Mouse (Mus musculus) heart, postnatal 0 days (tissue): Measurements from ENCODE around the gene Coro1a. TPM values are rescaled to one million over a fixed set of nuclear protein-coding genes. Genes with fewer than 3 reads are reported as not detected.
A peak's percentile ranks its signal among the peaks of the same experiment; 100 is the strongest.

Experiments
- ATAC-seq: fragments of 200-750 bp; cut with Nextera tagmentation; 2 replicates; pipeline ENCODE4 v1.8.0; 2017; ENCODE audit warnings: low read depth, moderate number of reproducible peaks, moderate library complexity; ENCODE audit not compliant: insufficient read depth
- DNase-seq: peaks from one replicate; pipeline ENCODE4 v3.0.0-alpha.2; 2016; ENCODE audit warnings: low spot score
- H3K27ac ChIP-seq: fragments of 300-500 bp; sonication (generic); 2 replicates; pipeline ENCODE4 v1.5.1; 2014; ENCODE audit warnings: low read depth, mild to moderate bottlenecking
- H3K27me3 ChIP-seq: fragments of 300-500 bp; sonication (generic); 2 replicates; pipeline ENCODE4 v1.6.1; 2014; ENCODE audit warnings: low read length, mixed read lengths; ENCODE audit not compliant: control insufficient read depth, insufficient read depth
- H3K36me3 ChIP-seq: fragments of 300-500 bp; sonication (generic); replicated peaks from 2 replicates; pipeline ENCODE4 v1.6.1; 2014; ENCODE audit warnings: low read length, mixed read lengths; ENCODE audit not compliant: control insufficient read depth, insufficient read depth
- H3K4me1 ChIP-seq: fragments of 300-500 bp; sonication (generic); 2 replicates; pipeline ENCODE4 v1.6.1; 2014; ENCODE audit warnings: antibody characterized with exemption; ENCODE audit not compliant: control insufficient read depth, insufficient read depth
- H3K4me2 ChIP-seq: fragments of 300-500 bp; sonication (generic); 2 replicates; pipeline ENCODE4 v1.6.1; 2014; ENCODE audit warnings: low read depth, mild to moderate bottlenecking, low read length, moderate library complexity
- H3K4me3 ChIP-seq: fragments of 300-500 bp; sonication (generic); 2 replicates; pipeline ENCODE4 v1.5.1; 2014; ENCODE audit warnings: low read depth, low read length
- H3K9ac ChIP-seq: fragments of 300-500 bp; sonication (generic); replicated peaks from 2 replicates; pipeline ENCODE4 v1.6.1; 2014; ENCODE audit warnings: low read depth, low read length, mixed read lengths
- H3K9me3 ChIP-seq: fragments of 300-500 bp; sonication (generic); replicated peaks from 2 replicates; pipeline ENCODE4 v1.6.1; 2016; ENCODE audit warnings: low read length; ENCODE audit not compliant: control insufficient read depth
- CTCF ChIP-seq: IDR thresholded peaks from 2 replicates; pipeline ENCODE4 v1.5.1; 2016; ENCODE audit warnings: antibody characterized with exemption, control low read depth, low read depth
- EP300 ChIP-seq: IDR thresholded peaks from 2 replicates; pipeline ENCODE4 v1.6.1; 2016; ENCODE audit warnings: antibody characterized with exemption, low read depth
- WGBS: fragments of 180-500 bp; shearing (Covaris S2); extraction: QIAGEN DNeasy Blood & Tissue Kit; methylation state at CpG from one replicate; pipeline ENCODE4 v1.1.7; 2014; 5-methylcytosine and 5-hydroxymethylcytosine counted together
- polyA plus RNA-seq: library from polyadenylated mRNA; unstranded; fragments of >200 nt; fragmentation: Nextera tagmentation; extraction: Ambion mirVana; gene quantifications from 2 replicates; pipeline ENCODE4 v1.2.1, GENCODE M21; 2015
- total RNA-seq: library from RNA; depleted of rRNA; stranded (reverse); fragments of >200 nt; gene quantifications from 2 replicates; pipeline ENCODE4 v1.2.3, GENCODE M21; 2014; ENCODE audit warnings: low replicate concordance

The Coro1a gene
- total and polyA plus RNA-seq, 2 experiments from 2014 or later: 8.5 to 14.8 TPM

DNA sequence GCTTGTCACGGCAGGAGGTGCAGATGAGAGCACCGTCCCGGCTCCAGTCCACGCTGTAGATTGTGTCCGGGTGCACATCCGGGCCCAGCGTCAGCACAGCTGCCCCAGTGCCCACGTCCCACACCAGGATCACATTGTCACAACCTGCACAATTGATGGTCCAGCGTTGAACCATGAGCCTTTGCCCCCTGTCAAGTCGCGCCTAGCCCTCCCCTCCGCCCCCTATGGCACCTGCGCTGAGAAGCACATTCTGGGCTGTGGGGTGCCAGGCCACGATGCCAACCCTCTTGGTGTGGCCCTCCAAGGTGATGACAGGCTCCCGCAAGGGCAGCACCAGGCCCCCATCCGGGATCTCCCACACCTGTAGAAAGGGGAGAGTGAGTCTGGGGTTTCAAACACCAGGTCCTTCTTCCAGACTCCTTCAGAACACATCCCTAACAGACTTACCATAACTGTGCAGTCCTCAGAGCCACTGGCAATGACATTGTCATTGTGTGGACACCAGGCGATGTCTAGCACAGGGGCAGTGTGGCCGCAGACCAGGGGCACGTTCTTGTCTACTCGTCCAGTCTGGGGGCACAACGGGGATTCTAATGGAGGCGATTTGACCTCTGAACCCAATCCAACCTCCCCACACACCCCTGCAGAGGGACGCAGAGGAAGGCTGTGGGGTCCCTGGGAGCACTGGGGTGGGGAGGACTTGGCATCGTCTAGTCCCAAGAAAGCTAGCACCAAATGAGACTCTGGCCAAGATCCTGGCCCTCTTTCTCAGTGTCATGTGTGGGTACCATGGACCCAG is 5.8 kb downstream of the Coro1a start:
- no peak for DNase-seq
- Histone ChIP-seq H3K4me2 (peak overlapping the region; percentile 42), H3K4me1 (peaks cover 12% of the 10 kb centered on the region; the same call in 1 of the 2 replicates), H3K9me3 (no peaks in the 10 kb centered on the region), H3K4me3 (peak overlapping the region; percentile 48; the same call in 1 of the 2 replicates), H3K27ac (peak overlapping the region; percentile 28; the same call in 1 of the 2 replicates), H3K27me3 (peaks cover 38% of the 10 kb centered on the region), H3K9ac (no peak overlapping the region; the same call in 1 of the 2 replicates), H3K36me3 (no peaks in the 10 kb centered on the region)
- 56% methylated on average over 24 of the region's 24 CpGs for WGBS
- no peak for ATAC-seq
- TF ChIP-seq CTCF (no peak), EP300 (no peak)

DNA sequence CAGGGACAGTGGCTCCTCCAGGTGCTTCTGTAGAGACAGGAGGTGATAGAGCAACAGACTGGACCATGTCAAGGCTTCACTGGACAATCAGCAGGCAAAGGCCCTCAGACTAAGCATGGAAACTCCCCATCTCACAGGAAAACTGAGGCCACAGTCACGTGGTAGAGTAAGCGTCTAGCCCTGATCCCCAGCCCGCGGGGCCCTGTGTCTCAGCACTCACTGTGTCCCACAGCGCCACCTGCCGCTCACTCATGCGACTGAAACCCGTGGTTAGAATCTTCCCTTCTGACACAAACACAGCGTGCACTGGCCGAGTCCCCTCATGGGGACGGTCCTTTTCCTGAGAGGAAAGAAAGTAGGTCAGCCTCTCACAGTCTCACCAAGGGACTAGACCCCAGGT is 6.5 kb downstream of the Coro1a start:
- Histone ChIP-seq H3K4me3 (no peak overlapping the region), H3K4me2 (peak overlapping the region; percentile 42), H3K9me3 (no peaks in the 10 kb centered on the region), H3K4me1 (peaks cover 17% of the 10 kb centered on the region; the same call in 1 of the 2 replicates), H3K36me3 (no peaks in the 10 kb centered on the region), H3K27ac (no peak overlapping the region), H3K27me3 (peaks cover 38% of the 10 kb centered on the region), H3K9ac (no peak overlapping the region)
- TF ChIP-seq CTCF: peak; percentile 81
- TF ChIP-seq EP300: no peak
- 0% methylated on average over 11 of the region's 11 CpGs for WGBS
- DNase-seq: peak; percentile 83
- peak; percentile 64 for ATAC-seq

DNA sequence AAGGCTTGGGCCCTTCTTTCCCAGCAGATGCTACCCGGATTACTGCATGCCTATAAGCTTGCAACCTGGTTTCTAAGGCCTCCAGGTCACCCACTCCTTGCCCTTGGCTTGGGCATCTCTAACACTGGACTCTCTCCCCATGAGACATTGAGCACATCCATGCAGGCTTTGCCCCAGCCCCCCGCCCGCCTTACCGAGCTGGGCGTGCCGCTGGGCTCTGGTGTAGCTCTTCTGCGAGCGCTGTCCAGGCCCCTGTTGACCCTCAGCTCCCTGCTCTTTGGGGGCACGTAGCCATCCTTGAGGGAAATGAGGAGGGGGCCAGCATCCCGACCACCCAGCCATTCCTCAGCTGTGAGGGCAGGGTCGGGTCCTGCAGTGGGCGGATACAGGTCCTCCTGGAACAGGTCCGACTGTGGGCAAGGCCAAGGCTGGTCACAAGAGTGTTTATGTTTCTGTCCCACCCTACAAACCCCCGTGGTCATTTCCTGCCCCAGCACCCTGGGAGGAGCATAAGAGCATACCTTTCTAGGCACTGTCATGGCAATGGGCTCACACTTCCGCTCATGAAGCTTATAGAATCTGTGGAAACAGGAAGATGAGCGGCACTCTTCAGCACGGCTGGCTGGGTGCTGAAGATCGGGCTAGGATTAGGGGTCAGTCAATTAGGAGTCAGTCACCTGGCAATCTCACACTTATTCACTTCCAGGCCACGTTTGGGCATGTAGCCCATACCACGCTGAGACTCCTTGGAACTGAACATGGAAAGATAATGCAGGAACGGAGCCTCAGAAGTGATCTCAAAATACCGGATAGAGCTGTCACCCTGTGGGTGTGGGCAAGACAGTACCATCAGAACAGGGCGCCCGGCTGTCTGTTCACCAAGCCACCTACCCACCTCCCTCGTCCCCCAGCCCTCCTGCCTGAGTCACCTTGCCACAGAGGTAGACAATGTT is 7.2 kb downstream of the Coro1a start:
- no peak overlapping the region for H3K9ac ChIP-seq
- ATAC-seq (no peak), DNase-seq (no peak)
- H3K27ac ChIP-seq: no peak overlapping the region
- no peak overlapping the region for H3K4me2 ChIP-seq
- H3K36me3 ChIP-seq: no peaks in the 10 kb centered on the region
- 78% methylated on average over 25 of the region's 25 CpGs for WGBS
- peaks cover 17% of the 10 kb centered on the region; the same call in 1 of the 2 replicates for H3K4me1 ChIP-seq
- peaks cover 37% of the 10 kb centered on the region for H3K27me3 ChIP-seq
- no peak overlapping the region for H3K4me3 ChIP-seq
- no peaks in the 10 kb centered on the region for H3K9me3 ChIP-seq
- TF ChIP-seq EP300 (no peak), CTCF (no peak)

DNA sequence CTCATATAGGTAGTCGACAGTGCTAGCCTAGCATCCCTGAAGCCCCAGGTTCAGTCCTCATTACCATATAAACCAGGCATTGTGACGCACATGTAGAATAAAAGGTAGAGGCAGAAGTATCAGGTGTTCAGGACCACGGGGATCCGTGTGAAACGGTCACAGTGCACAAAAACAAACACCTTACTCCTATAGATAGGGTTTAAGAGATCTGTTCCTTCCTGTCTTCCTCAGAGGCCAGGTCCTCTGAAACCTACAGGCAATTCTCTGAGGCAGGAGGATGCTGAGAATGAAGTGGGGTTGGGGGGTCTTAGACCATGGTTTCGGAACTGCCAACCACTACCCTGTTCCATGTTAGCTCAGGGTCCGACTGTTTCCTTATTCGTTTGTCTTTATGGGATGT is 9.7 kb downstream of the Coro1a start:
- 93% methylated on average over 8 of the region's 8 CpGs for WGBS
- Histone ChIP-seq H3K36me3 (no peaks in the 10 kb centered on the region), H3K4me3 (no peak overlapping the region), H3K4me1 (peaks cover 14% of the 10 kb centered on the region; the same call in 1 of the 2 replicates), H3K9me3 (no peaks in the 10 kb centered on the region), H3K9ac (no peak overlapping the region), H3K4me2 (no peak overlapping the region), H3K27ac (no peak overlapping the region), H3K27me3 (peaks cover 13% of the 10 kb centered on the region)
- no peak for ATAC-seq
- no peak for TF ChIP-seq CTCF
- no peak for TF ChIP-seq EP300
- no peak for DNase-seq

DNA sequence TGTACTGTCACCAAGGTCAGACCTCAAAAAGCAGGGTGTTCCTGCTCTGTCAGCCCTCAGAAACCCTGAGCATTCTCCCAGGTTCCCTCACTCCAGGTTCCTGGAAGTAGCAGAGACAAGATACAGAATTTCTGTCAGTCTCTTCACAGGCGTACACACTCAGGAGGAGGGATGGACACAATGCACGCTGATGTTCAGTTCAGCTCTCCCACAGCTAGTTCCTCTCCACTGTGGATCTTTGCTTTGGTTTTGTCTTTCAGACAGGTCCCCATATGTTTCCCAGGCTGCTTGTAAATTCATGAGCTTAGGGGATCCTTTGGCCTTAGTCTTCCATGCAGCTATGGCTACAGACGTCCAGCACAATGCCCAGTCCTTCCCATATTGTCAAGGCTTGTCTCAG is 10.7 kb downstream of the Coro1a start:
- 65% methylated on average over 3 of the region's 3 CpGs for WGBS
- no peak for TF ChIP-seq CTCF
- no peak for TF ChIP-seq EP300

More for the DNA sequence above, 10.7 kb downstream of the Coro1a start:
- no peak for ATAC-seq
- Histone ChIP-seq H3K4me1 (peaks cover 14% of the 10 kb centered on the region; the same call in 1 of the 2 replicates), H3K9me3 (no peaks in the 10 kb centered on the region), H3K27ac (no peak overlapping the region), H3K4me2 (peak overlapping the region; percentile 92), H3K9ac (peak overlapping the region; percentile 66), H3K4me3 (no peak overlapping the region), H3K27me3 (peaks cover 4% of the 10 kb centered on the region; the same call in 1 of the 2 replicates), H3K36me3 (peaks cover 3% of the 10 kb centered on the region)
- no peak for DNase-seq
